Mouse (Mus musculus): ENCODE results near the gene Lamb1. TPM values are rescaled to one million over a fixed set of nuclear protein-coding genes. Genes with fewer than 3 reads are reported as not detected.

Lamb1 gene
- total and polyA plus RNA-seq, 2 experiments = 2.7 to 7.3 TPM

GRCm38 (mm10) chr12:31267363-31267762 is 2.3 kb downstream of the Lamb1 start:
- Histone ChIP-seq H3K36me3 (ENCODE audit: control insufficient read depth, insufficient read depth, low read length) (no peaks in the 10 kb centered on the region), H3K27me3 (ENCODE audit: control insufficient read depth, insufficient read depth, low read length) (peaks cover 6% of the 10 kb centered on the region; the same call in 1 of the 2 replicates), H3K4me1 (ENCODE audit: control insufficient read depth, insufficient read depth, low read length) (no peaks in the 10 kb centered on the region; the same call in 1 of the 2 replicates), H3K27ac (replicated peaks; ENCODE audit: insufficient read depth, low read depth, low read length) (no peak overlapping the region), H3K9ac (ENCODE audit: low read depth, low read length) (no peak overlapping the region), H3K4me3 (ENCODE audit: insufficient read depth, low read depth, low read length) (no peak overlapping the region), H3K79me2 (ENCODE audit: control insufficient read depth, insufficient read depth, low read length) (no peaks in the 10 kb centered on the region)
- no peak for DNase-seq (ENCODE audit: extremely low read depth, low read depth, low spot score)
- 67% methylated on average over 4 of the region's 4 CpGs for WGBS
- TF ChIP-seq POLR2A (IDR thresholded peaks at IDR 0.05; ENCODE audit: extremely low read depth, insufficient read depth, low read length) (no peak), CTCF (IDR thresholded peaks at IDR 0.05; ENCODE audit: low read depth, low read length) (no peak)

- Histone ChIP-seq H3K9ac (ENCODE audit: low read depth, low read length) (no peak overlapping the region), H3K36me3 (ENCODE audit: control insufficient read depth, insufficient read depth, low read length) (no peaks in the 10 kb centered on the region), H3K79me2 (ENCODE audit: control insufficient read depth, insufficient read depth, low read length) (no peaks in the 10 kb centered on the region), H3K27me3 (ENCODE audit: control insufficient read depth, insufficient read depth, low read length) (peaks cover 9% of the 10 kb centered on the region; the same call in 1 of the 2 replicates), H3K4me1 (ENCODE audit: control insufficient read depth, insufficient read depth, low read length) (no peaks in the 10 kb centered on the region; the same call in 1 of the 2 replicates), H3K27ac (replicated peaks; ENCODE audit: insufficient read depth, low read depth, low read length) (no peak overlapping the region), H3K4me3 (ENCODE audit: insufficient read depth, low read depth, low read length) (no peak overlapping the region)
- TF ChIP-seq CTCF (IDR thresholded peaks at IDR 0.05; ENCODE audit: low read depth, low read length) (no peak), POLR2A (IDR thresholded peaks at IDR 0.05; ENCODE audit: extremely low read depth, insufficient read depth, low read length) (no peak)
- no peak for DNase-seq (ENCODE audit: extremely low read depth, low read depth, low spot score)
- 61% methylated on average over 3 of the region's 3 CpGs for WGBS
These were observed 3.3 kb downstream of the Lamb1 start for GRCm38 (mm10) chr12:31268315-31268714.

- H3K9ac ChIP-seq (ENCODE audit: low read depth, low read length) = no peak overlapping the region
- peaks cover 9% of the 10 kb centered on the region; the same call in 1 of the 2 replicates for H3K27me3 ChIP-seq (ENCODE audit: control insufficient read depth, insufficient read depth, low read length)
- H3K4me1 ChIP-seq (ENCODE audit: control insufficient read depth, insufficient read depth, low read length) = no peaks in the 10 kb centered on the region; the same call in 1 of the 2 replicates
- WGBS = 87% methylated on average over 12 of the region's 12 CpGs
- H3K79me2 ChIP-seq (ENCODE audit: control insufficient read depth, insufficient read depth, low read length) = no peaks in the 10 kb centered on the region
- no peaks in the 10 kb centered on the region for H3K36me3 ChIP-seq (ENCODE audit: control insufficient read depth, insufficient read depth, low read length)
- TF ChIP-seq POLR2A (IDR thresholded peaks at IDR 0.05; ENCODE audit: extremely low read depth, insufficient read depth, low read length) (no peak), CTCF (IDR thresholded peaks at IDR 0.05; ENCODE audit: low read depth, low read length) (no peak)
- H3K4me3 ChIP-seq (ENCODE audit: insufficient read depth, low read depth, low read length) = no peak overlapping the region
- no peak for DNase-seq (ENCODE audit: extremely low read depth, low read depth, low spot score)
- no peak overlapping the region for H3K27ac ChIP-seq (replicated peaks; ENCODE audit: insufficient read depth, low read depth, low read length)
These were observed 4.1 kb downstream of the Lamb1 start for GRCm38 (mm10) chr12:31269020-31269597.

- WGBS = 96% methylated on average over 10 of the region's 10 CpGs
- Histone ChIP-seq H3K27ac (replicated peaks; ENCODE audit: insufficient read depth, low read depth, low read length) (no peak overlapping the region), H3K9ac (ENCODE audit: low read depth, low read length) (no peak overlapping the region), H3K4me1 (ENCODE audit: control insufficient read depth, insufficient read depth, low read length) (no peaks in the 10 kb centered on the region; the same call in 1 of the 2 replicates), H3K27me3 (ENCODE audit: control insufficient read depth, insufficient read depth, low read length) (peaks cover 5% of the 10 kb centered on the region; the same call in 1 of the 2 replicates), H3K79me2 (ENCODE audit: control insufficient read depth, insufficient read depth, low read length) (no peaks in the 10 kb centered on the region), H3K36me3 (ENCODE audit: control insufficient read depth, insufficient read depth, low read length) (no peaks in the 10 kb centered on the region), H3K4me3 (ENCODE audit: insufficient read depth, low read depth, low read length) (no peak overlapping the region)
- TF ChIP-seq CTCF (IDR thresholded peaks at IDR 0.05; ENCODE audit: low read depth, low read length) = no peak
- TF ChIP-seq POLR2A (IDR thresholded peaks at IDR 0.05; ENCODE audit: extremely low read depth, insufficient read depth, low read length) = no peak
- DNase-seq (ENCODE audit: extremely low read depth, low read depth, low spot score) = no peak
These were observed 5.3 kb downstream of the Lamb1 start for GRCm38 (mm10) chr12:31270361-31270760.

GRCm38 (mm10) chr12:31270776-31271175 is 5.7 kb downstream of the Lamb1 start:
- no peaks in the 10 kb centered on the region; the same call in 1 of the 2 replicates for H3K4me1 ChIP-seq (ENCODE audit: control insufficient read depth, insufficient read depth, low read length)
- TF ChIP-seq CTCF (IDR thresholded peaks at IDR 0.05; ENCODE audit: low read depth, low read length) = no peak
- no peak for TF ChIP-seq POLR2A (IDR thresholded peaks at IDR 0.05; ENCODE audit: extremely low read depth, insufficient read depth, low read length)
- 84% methylated on average over 5 of the region's 5 CpGs for WGBS

More at GRCm38 (mm10) chr12:31270776-31271175, 5.7 kb downstream of the Lamb1 start:
- peaks cover 5% of the 10 kb centered on the region; the same call in 1 of the 2 replicates for H3K27me3 ChIP-seq (ENCODE audit: control insufficient read depth, insufficient read depth, low read length)
- no peaks in the 10 kb centered on the region for H3K36me3 ChIP-seq (ENCODE audit: control insufficient read depth, insufficient read depth, low read length)
- DNase-seq (ENCODE audit: extremely low read depth, low read depth, low spot score) = no peak
- H3K27ac ChIP-seq (replicated peaks; ENCODE audit: insufficient read depth, low read depth, low read length) = no peak overlapping the region; the same call in 1 of the 2 replicates
- no peak overlapping the region for H3K4me3 ChIP-seq (ENCODE audit: insufficient read depth, low read depth, low read length)
- H3K79me2 ChIP-seq (ENCODE audit: control insufficient read depth, insufficient read depth, low read length) = no peaks in the 10 kb centered on the region
- H3K9ac ChIP-seq (ENCODE audit: low read depth, low read length) = no peak overlapping the region
